8 mouse cellular contexts compared by ENCODE assay signal in the genomic region with DNA sequence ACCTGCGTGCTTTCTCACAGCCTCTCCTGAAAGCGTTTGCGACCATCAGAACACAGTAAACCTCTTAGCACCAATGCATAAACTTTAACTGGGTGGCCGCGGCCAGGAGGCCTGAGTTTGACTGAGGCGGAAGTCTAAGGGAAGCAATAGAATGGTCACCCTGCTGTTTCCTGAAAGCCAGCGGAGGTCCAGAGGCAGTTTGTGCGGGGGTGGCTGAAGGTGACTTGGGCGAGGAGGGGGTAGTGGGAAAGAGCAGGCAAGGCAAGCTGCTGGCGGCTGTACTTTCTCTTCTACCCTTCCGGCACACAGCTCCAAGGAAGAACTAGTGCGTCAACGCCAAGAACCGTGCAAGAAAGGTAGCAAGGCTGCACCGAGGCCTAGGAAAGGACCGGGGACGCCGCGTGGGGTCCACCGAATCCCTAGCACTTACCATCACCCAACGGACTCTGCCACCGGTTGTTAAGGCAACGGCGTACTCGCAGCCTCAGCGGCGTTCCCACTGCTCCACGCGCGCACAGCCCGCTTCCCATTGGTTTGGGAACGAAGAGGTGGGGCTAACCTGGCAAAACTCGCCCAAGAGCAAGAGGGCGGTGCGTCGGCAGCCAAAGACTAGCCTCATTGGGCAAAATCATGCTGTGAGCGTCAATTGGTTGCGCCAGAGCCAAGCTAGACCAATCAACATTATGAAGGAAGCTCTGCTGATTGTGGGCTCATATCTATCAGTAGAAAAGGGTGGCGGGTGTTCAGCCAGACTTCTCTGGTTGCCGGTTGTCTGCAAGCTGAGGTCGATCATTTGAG. TPM values are rescaled to one million over a fixed set of nuclear protein-coding genes. Genes with fewer than 3 reads are reported as not detected.
DNase-seq lines count a peak whose midpoint lies in the region; ATAC-seq and TF ChIP-seq lines count a peak whose summit lies in the region.

A gene (minus strand): TSS at position 528 of the 798 bp plus-strand sequence.
A gene (plus strand): TSS at position 674 of the 798 bp plus-strand sequence.

- peaks cover 17% of the 10 kb centered on the region for H3K4me1 ChIP-seq in forebrain, embryonic 10.5 days
- H3K4me1 ChIP-seq in heart, embryonic 15.5 days (replicated peaks) = no peaks in the 10 kb centered on the region; the same call in 1 of the 2 replicates
- 0 out of 4 replicates have a peak, but pooled peaks cover 0 to 2% of the 10 kb centered on the region in 2 experiments for H3K4me1 ChIP-seq in liver, embryonic 14.5 days (replicated peaks; ENCODE audit: control insufficient read depth in 2 of 2, insufficient read depth in 2 of 2, low read length in 1 of 2)
- no peaks in the 10 kb centered on the region for H3K4me1 ChIP-seq in neural tube, embryonic 11.5 days (ENCODE audit: control insufficient read depth, insufficient read depth, low read length)
- H3K4me1 ChIP-seq in stomach, postnatal 0 days (replicated peaks; ENCODE audit: control insufficient read depth, insufficient read depth) = no peaks in the 10 kb centered on the region

- H3K9ac ChIP-seq in heart, embryonic 15.5 days = peak within 1 kb of the TSS; percentile 57
- peak within 1 kb of the TSS; percentile 58 for H3K9ac ChIP-seq in liver, embryonic 14.5 days (replicated peaks)
- H3K9ac ChIP-seq in neural tube, embryonic 11.5 days (ENCODE audit: low read length) = peak within 1 kb of the TSS; percentile 42
- peak within 1 kb of the TSS; percentile 58 for H3K9ac ChIP-seq in stomach, postnatal 0 days (ENCODE audit: low read length)

- 23% methylated on average over 41 of the region's 41 CpGs for WGBS in forebrain, embryonic 10.5 days
- 13% methylated on average over 40 of the region's 41 CpGs for WGBS in heart, embryonic 15.5 days
- WGBS in liver, embryonic 14.5 days (ENCODE audit: insufficient replicate concordance) = 10% methylated on average over 41 of the region's 41 CpGs
- 15% methylated on average over 41 of the region's 41 CpGs for WGBS in neural tube, embryonic 11.5 days
- 18% methylated on average over 41 of the region's 41 CpGs for WGBS in stomach, postnatal 0 days

- peaks cover 14% of the 10 kb centered on the region; the same call in 1 of the 2 replicates for H3K36me3 ChIP-seq in forebrain, embryonic 10.5 days (replicated peaks)
- H3K36me3 ChIP-seq in heart, embryonic 15.5 days = no peaks in the 10 kb centered on the region
- no peaks in the 10 kb centered on the region for H3K36me3 ChIP-seq in liver, embryonic 14.5 days (replicated peaks; ENCODE audit: control insufficient read depth, insufficient read depth, low read depth)
- no peaks in the 10 kb centered on the region for H3K36me3 ChIP-seq in neural tube, embryonic 11.5 days (ENCODE audit: control insufficient read depth, insufficient read depth, low read length)
- H3K36me3 ChIP-seq in stomach, postnatal 0 days (ENCODE audit: control insufficient read depth, insufficient read depth, low read length) = no peaks in the 10 kb centered on the region

- H3K27ac ChIP-seq in forebrain, embryonic 10.5 days = peak within 1 kb of the TSS; percentile 85
- peak within 1 kb of the TSS; percentile 61 for H3K27ac ChIP-seq in heart, embryonic 15.5 days
- peak within 1 kb of the TSS; percentile 18; the same call in 1 of the 2 replicates for H3K27ac ChIP-seq in liver, embryonic 14.5 days
- H3K27ac ChIP-seq in neural tube, embryonic 11.5 days (ENCODE audit: low read depth, low read length) = no peak within 1 kb of the TSS
- H3K27ac ChIP-seq in stomach, postnatal 0 days (replicated peaks) = no peak within 1 kb of the TSS; the same call in 1 of the 2 replicates

- H3K4me3 ChIP-seq in forebrain, embryonic 10.5 days = peak within 1 kb of the TSS; percentile 64
- H3K4me3 ChIP-seq in heart, embryonic 15.5 days = peak within 1 kb of the TSS; percentile 68
- H3K4me3 ChIP-seq in liver, embryonic 14.5 days (ENCODE audit: insufficient read depth in 1 of 2, low read depth in 2 of 2, low read length in 2 of 2) = peak within 1 kb of the TSS; percentile 69 to 70
- H3K4me3 ChIP-seq in neural tube, embryonic 11.5 days (ENCODE audit: low read depth, low read length) = peak within 1 kb of the TSS; percentile 48
- peak within 1 kb of the TSS; percentile 52 for H3K4me3 ChIP-seq in stomach, postnatal 0 days (ENCODE audit: low read depth, low read length)

- no peaks in the 10 kb centered on the region for H3K9me3 ChIP-seq in forebrain, embryonic 10.5 days
- H3K9me3 ChIP-seq in heart, embryonic 15.5 days (replicated peaks) = no peaks in the 10 kb centered on the region
- H3K9me3 ChIP-seq in liver, embryonic 14.5 days (ENCODE audit: control insufficient read depth, low read length) = no peaks in the 10 kb centered on the region
- H3K9me3 ChIP-seq in neural tube, embryonic 11.5 days (ENCODE audit: control insufficient read depth, low read length) = no peaks in the 10 kb centered on the region
- H3K9me3 ChIP-seq in stomach, postnatal 0 days (ENCODE audit: control insufficient read depth, low read length) = no peaks in the 10 kb centered on the region

- H3K27me3 ChIP-seq in forebrain, embryonic 10.5 days (ENCODE audit: poor library complexity, severe bottlenecking) = no peaks in the 10 kb centered on the region
- no peaks in the 10 kb centered on the region for H3K27me3 ChIP-seq in heart, embryonic 15.5 days
- no peaks in the 10 kb centered on the region for H3K27me3 ChIP-seq in liver, embryonic 14.5 days (ENCODE audit: control insufficient read depth, insufficient read depth, low read length)
- no peaks in the 10 kb centered on the region for H3K27me3 ChIP-seq in neural tube, embryonic 11.5 days (ENCODE audit: control insufficient read depth, insufficient read depth, low read length)
- no peaks in the 10 kb centered on the region for H3K27me3 ChIP-seq in stomach, postnatal 0 days (ENCODE audit: control insufficient read depth, insufficient read depth, low read length)

- DNase-seq in CD8-positive naive resting alpha-beta T cell, adult 2 months (ENCODE audit: low read depth in 2 of 2, low spot score in 2 of 2) = peak; percentile 76
- DNase-seq in c-Kit-positive CD71-negative TER-119-negative erythroid progenitor cells, embryonic 14.5 days (ENCODE audit: low read depth) = peak; percentile 80
- peak; percentile 85 for DNase-seq in forebrain, embryonic 10.5 days (ENCODE audit: extremely low spot score, low spot score)
- DNase-seq in kidney, postnatal 25 days = peak; percentile 89 to 96
- DNase-seq in liver, embryonic 14.5 days (ENCODE audit: low read depth in 3 of 3, low spot score in 3 of 3) = peak; percentile 87 to 90 (median 87)
- peak; percentile 89 for DNase-seq in neural tube, embryonic 11.5 days (ENCODE audit: low spot score)
- peak; percentile 90 for DNase-seq in stomach, postnatal 0 days (ENCODE audit: low spot score)

- TF ChIP-seq EP300 in liver, embryonic 14.5 days (IDR thresholded peaks at IDR 0.05; ENCODE audit: low read depth) = no peak
- TF ChIP-seq EP300 in stomach, postnatal 0 days (optimal IDR thresholded peaks at IDR 0.05) = no peak

- TF ChIP-seq CTCF in liver, embryonic 14.5 days (IDR thresholded peaks at IDR 0.05; ENCODE audit: low read depth) = no peak
- TF ChIP-seq CTCF in stomach, postnatal 0 days (IDR thresholded peaks at IDR 0.05; ENCODE audit: low read depth) = no peak

- ATAC-seq in heart, embryonic 15.5 days (replicated peaks; ENCODE audit: insufficient number of reproducible peaks, insufficient read depth, low FRiP score, low read depth) = peak; percentile 99
- peak; percentile 99 for ATAC-seq in liver, embryonic 14.5 days (ENCODE audit: insufficient read depth)
- peak; percentile 100 for ATAC-seq in neural tube, embryonic 11.5 days (ENCODE audit: insufficient read depth, low FRiP score, low TSS enrichment)
- peak; percentile 99 for ATAC-seq in stomach, postnatal 0 days (ENCODE audit: low FRiP score, low TSS enrichment)

- peak within 1 kb of the TSS; percentile 65 for H3K4me2 ChIP-seq in heart, embryonic 15.5 days
- H3K4me2 ChIP-seq in liver, embryonic 14.5 days (ENCODE audit: low read depth) = peak within 1 kb of the TSS; percentile 77
- peak within 1 kb of the TSS; percentile 49 for H3K4me2 ChIP-seq in neural tube, embryonic 11.5 days (ENCODE audit: low read depth)
- H3K4me2 ChIP-seq in stomach, postnatal 0 days (replicated peaks; ENCODE audit: low read depth) = peak within 1 kb of the TSS; percentile 59

RNA-seq across cellular contexts. Expression of the first gene that starts in this region (rescaled TPM):
- 97.2 and 98.9 TPM in 2 replicates for polyA plus RNA-seq in forebrain, embryonic 10.5 days (2016; fragmentation: Nextera tagmentation; extraction: Ambion mirVana)
- polyA plus RNA-seq in heart, embryonic 15.5 days (2015; fragmentation: Nextera tagmentation; extraction: Ambion mirVana) = 50.6 and 60.7 TPM in 2 replicates
- 7.7 and 12.6 TPM in 2 replicates for polyA plus RNA-seq in liver, embryonic 14.5 days (2012; rRNA removed)
- polyA plus RNA-seq in liver, embryonic 14.5 days (2014; fragmentation: Nextera tagmentation; extraction: Ambion mirVana) = 34.7 and 36.9 TPM in 2 replicates
- 92.2 and 99.3 TPM in 2 replicates for polyA plus RNA-seq in neural tube, embryonic 11.5 days (2014; fragmentation: Nextera tagmentation; extraction: Ambion mirVana)
- 49.5 and 50.7 TPM in 2 replicates for polyA plus RNA-seq in stomach, postnatal 0 days (2015; fragmentation: Nextera tagmentation; extraction: Ambion mirVana)

RNA-seq across cellular contexts. Expression of the second gene that starts in this region (rescaled TPM):
- 39.3 and 40.2 TPM in 2 replicates for polyA plus RNA-seq in forebrain, embryonic 10.5 days (2016; fragmentation: Nextera tagmentation; extraction: Ambion mirVana)
- polyA plus RNA-seq in heart, embryonic 15.5 days (2015; fragmentation: Nextera tagmentation; extraction: Ambion mirVana) = 13.4 and 15.6 TPM in 2 replicates
- polyA plus RNA-seq in liver, embryonic 14.5 days (2012; rRNA removed) = 22.8 and 24.7 TPM in 2 replicates
- 23.5 and 26.4 TPM in 2 replicates for polyA plus RNA-seq in liver, embryonic 14.5 days (2014; fragmentation: Nextera tagmentation; extraction: Ambion mirVana)
- polyA plus RNA-seq in neural tube, embryonic 11.5 days (2014; fragmentation: Nextera tagmentation; extraction: Ambion mirVana) = 43.5 and 51.3 TPM in 2 replicates
- 24.5 and 25.1 TPM in 2 replicates for polyA plus RNA-seq in stomach, postnatal 0 days (2015; fragmentation: Nextera tagmentation; extraction: Ambion mirVana)

Comparison
In these comparisons a context has a peak if more than half of its experiments do, and no peak if none do; other contexts are left out.
1. H3K27ac ChIP-seq: peak in forebrain, embryonic 10.5 days (single experiment), heart, embryonic 15.5 days (single experiment) and liver, embryonic 14.5 days (single experiment); none in neural tube, embryonic 11.5 days (single experiment) and stomach, postnatal 0 days (single experiment).
2. Peak in every context shown above with its lines, with median percentiles within 50 percentile points of each other: DNase-seq, H3K4me3 ChIP-seq, ATAC-seq, H3K4me2 ChIP-seq and H3K9ac ChIP-seq.